Mouse (Mus musculus) CH12.LX (cell line): ENCODE measurements at regions not wholly inside any gene's neighbourhood (a gene's known extent, or its start where the extent isn't known, plus 50 kb on each side); places are given as distances from the start of the nearest gene placed in this dataset.

Source experiments
- DNase-seq: peaks from one replicate; pipeline ENCODE4 v3.0.0-alpha.2; 2013; ENCODE audit errors: extremely low read depth
- H3K27ac ChIP-seq: 2 replicates; pipeline ENCODE4 v1.5.1; 2012; ENCODE audit warnings: low read depth, mild to moderate bottlenecking, control low read depth, moderate library complexity; ENCODE audit not compliant: insufficient read depth
- H3K27me3 ChIP-seq: replicated peaks from 2 replicates; pipeline ENCODE3; 2012; ENCODE audit warnings: inconsistent platforms
- H3K36me3 ChIP-seq, 2 experiments: replicated peaks in 1 of 2; 2 replicates each; pipeline versions ENCODE3 to v1.6.1; 2012; ENCODE audit warnings: inconsistent platforms in 1 of 2, low read length in 1 of 2, mild to moderate bottlenecking in 1 of 2, mixed read lengths in 1 of 2, moderate library complexity in 1 of 2; ENCODE audit not compliant: control insufficient read depth in 1 of 2, insufficient read depth in 1 of 2
- H3K4me1 ChIP-seq, 2 experiments: 2 replicates each; pipeline ENCODE4 v1.6.1; 2012; ENCODE audit warnings: inconsistent platforms in 1 of 2, moderate library complexity in 1 of 2; ENCODE audit not compliant: insufficient read depth in 2 of 2, control insufficient read depth in 1 of 2
- H3K4me2 ChIP-seq: 2 replicates; pipeline ENCODE4 v1.6.1; 2012; ENCODE audit warnings: low read depth, mild to moderate bottlenecking, control low read depth; ENCODE audit not compliant: poor library complexity, insufficient read depth, severe bottlenecking
- H3K4me3 ChIP-seq, 3 experiments: fragments of 150-350 bp in 1 of 3; sonication (generic) in 1 of 3; replicated peaks in 1 of 3; 2 replicates each; pipeline versions ENCODE3 to v1.5.1; 2011 to 2012; ENCODE audit warnings: low read depth in 2 of 3, low read length in 2 of 3, mild to moderate bottlenecking in 2 of 3, moderate library complexity in 2 of 3, control low read depth in 1 of 3, improper control_type of control experiment in 1 of 3, inconsistent platforms in 1 of 3, mixed read lengths in 1 of 3; ENCODE audit not compliant: poor library complexity in 1 of 3
- H3K79me2 ChIP-seq: replicated peaks from 2 replicates; pipeline ENCODE4 v1.6.1; 2012; ENCODE audit warnings: mild to moderate bottlenecking, moderate library complexity; ENCODE audit not compliant: control insufficient read depth, poor library complexity, insufficient read depth, severe bottlenecking; ENCODE audit errors: extremely low read depth
- H3K9ac ChIP-seq: 2 replicates; pipeline ENCODE4 v1.6.1; 2012; ENCODE audit warnings: low read depth, mild to moderate bottlenecking, control low read depth, moderate library complexity; ENCODE audit not compliant: insufficient read depth
- H3K9me3 ChIP-seq: replicated peaks from 2 replicates; pipeline ENCODE3; 2012; ENCODE audit warnings: low read length, inconsistent platforms, mixed read lengths
- CTCF ChIP-seq, 2 experiments: IDR thresholded peaks in 1 of 2; conservative IDR thresholded peaks in 1 of 2; 2 replicates each; pipeline ENCODE4 v1.5.1; 2011 to 2012; ENCODE audit warnings: low read depth in 2 of 2, low read length in 2 of 2, improper control_type of control experiment in 1 of 2, inconsistent platforms in 1 of 2, mild to moderate bottlenecking in 1 of 2, moderate library complexity in 1 of 2
- E2F4 ChIP-seq: IDR thresholded peaks from 2 replicates; pipeline ENCODE4 v1.6.1; 2011; ENCODE audit warnings: low read depth, low read length, improper control_type of control experiment; ENCODE audit not compliant: insufficient replicate concordance
- EP300 ChIP-seq: IDR thresholded peaks from 2 replicates; pipeline ENCODE4 v1.6.1; 2011; ENCODE audit warnings: low read length, improper control_type of control experiment
- HCFC1 ChIP-seq: IDR thresholded peaks from 2 replicates; pipeline ENCODE4 v1.6.1; 2012; ENCODE audit warnings: low read depth, mild to moderate bottlenecking, inconsistent platforms, low read length, improper control_type of control experiment
- JUND ChIP-seq: conservative IDR thresholded peaks from 2 replicates; pipeline ENCODE4 v1.6.1; 2011; ENCODE audit warnings: low read depth, low read length, improper control_type of control experiment
- MAFK ChIP-seq: IDR thresholded peaks from 2 replicates; pipeline ENCODE4 v1.6.1; 2011; ENCODE audit warnings: low read length, improper control_type of control experiment; ENCODE audit not compliant: insufficient replicate concordance
- MXI1 ChIP-seq: IDR thresholded peaks from 2 replicates; pipeline ENCODE4 v1.6.1; 2011; ENCODE audit warnings: mild to moderate bottlenecking, low read depth, low read length, improper control_type of control experiment
- PAX5 ChIP-seq: IDR thresholded peaks from 2 replicates; pipeline ENCODE4 v1.6.1; 2012; ENCODE audit warnings: low read length, inconsistent platforms, mixed read lengths
- POLR2AphosphoS2 ChIP-seq: IDR thresholded peaks from 2 replicates; pipeline ENCODE4 v1.6.1; 2011; ENCODE audit warnings: low read depth, low read length, improper control_type of control experiment
- RAD21 ChIP-seq: IDR thresholded peaks from 2 replicates; pipeline ENCODE4 v1.6.1; 2011; ENCODE audit warnings: low read depth, mild to moderate bottlenecking, low read length, improper control_type of control experiment, moderate library complexity
- SIN3A ChIP-seq: IDR thresholded peaks from 2 replicates; pipeline ENCODE4 v1.6.1; 2012; ENCODE audit warnings: low read length, improper control_type of control experiment, inconsistent platforms
- SMC3 ChIP-seq: IDR thresholded peaks from 2 replicates; pipeline ENCODE4 v1.6.1; 2011; ENCODE audit warnings: low read depth, low read length, improper control_type of control experiment
- USF1 ChIP-seq: IDR thresholded peaks from 2 replicates; pipeline ENCODE4 v1.6.1; 2014; ENCODE audit warnings: low read depth, mild to moderate bottlenecking, inconsistent platforms, low read length, improper control_type of control experiment
- ZKSCAN1 ChIP-seq: IDR thresholded peaks from 2 replicates; pipeline ENCODE4 v1.6.1; 2012; ENCODE audit warnings: low read depth, inconsistent platforms, low read length, improper control_type of control experiment, borderline replicate concordance
- dilution Hi-C: fragments of 300-500 bp; cut with MboI; formaldehyde crosslinking; loops from 2 replicates; pipeline ENCODE4 v1.14.3; 2020; ENCODE audit warnings: low sequenced_read_pairs; ENCODE audit not compliant: extremely low pct_unique_long_range_greater_than_20kb, extremely low pct_ligation_motif_present
- in situ Hi-C: fragments of 300-500 bp; cut with MboI; formaldehyde crosslinking; loops from 3 replicates; pipeline ENCODE4 v1.14.3; 2019; ENCODE audit warnings: low sequenced_read_pairs, low pct_ligation_motif_present, low pct_unique_long_range_greater_than_20kb, mixed read lengths

- Histone ChIP-seq H3K79me2 (no peaks in the 10 kb centered on the region), H3K27me3 (no peaks in the 10 kb centered on the region), H3K4me1 (peaks cover under 1 to 10% of the 10 kb centered on the region in 2 experiments; a peak in 3 of 4 replicates), H3K9ac (no peak overlapping the region)
- dilution Hi-C loops (no loop called here), in situ Hi-C loops (no loop called here)
- TF ChIP-seq USF1 (no peak), MXI1 (no peak), JUND (no peak), RAD21 (peak; percentile 15), SMC3 (no peak)
- TF ChIP-seq, all 38 proteins: peak for 1
- no peak for DNase-seq
- H3K4me2 ChIP-seq: no peak overlapping the region
- H3K4me3 ChIP-seq: no peak overlapping the region
- no peak overlapping the region for H3K27ac ChIP-seq
- H3K9me3 ChIP-seq: no peaks in the 10 kb centered on the region
- H3K36me3 ChIP-seq: no peaks in the 10 kb centered on the region
These were observed 220.7 kb downstream of the Nfkbiz start for GRCm38 (mm10) chr16:55617958-55618357.

GRCm38 (mm10) chr16:55617506-55617905 is 221.2 kb downstream of the Nfkbiz start:
- in situ Hi-C loops: no loop called here
- Histone ChIP-seq H3K27me3 (no peaks in the 10 kb centered on the region), H3K4me1 (peaks cover 0 to 8% of the 10 kb centered on the region in 2 experiments; a peak in 3 of 4 replicates), H3K4me3 (no peak overlapping the region), H3K27ac (no peak overlapping the region), H3K4me2 (no peak overlapping the region), H3K79me2 (no peaks in the 10 kb centered on the region), H3K36me3 (no peaks in the 10 kb centered on the region), H3K9me3 (no peaks in the 10 kb centered on the region), H3K9ac (no peak overlapping the region)
- TF ChIP-seq POLR2AphosphoS2 (no peak), USF1 (no peak), E2F4 (no peak), SIN3A (no peak), PAX5 (no peak), HCFC1 (no peak), ZKSCAN1 (no peak)
- no peak for DNase-seq
- dilution Hi-C loops: no loop called here

- Histone ChIP-seq H3K27me3 (no peaks in the 10 kb centered on the region), H3K79me2 (no peaks in the 10 kb centered on the region), H3K4me3 (no peak overlapping the region), H3K4me1 (peaks cover 0 to 8% of the 10 kb centered on the region in 2 experiments; a peak in 2 of 4 replicates), H3K4me2 (no peak overlapping the region), H3K27ac (no peak overlapping the region), H3K36me3 (no peaks in the 10 kb centered on the region), H3K9me3 (no peaks in the 10 kb centered on the region), H3K9ac (no peak overlapping the region)
- no peak for DNase-seq
- dilution Hi-C loops (no loop called here), in situ Hi-C loops (no loop called here)
- TF ChIP-seq MAFK: peak; percentile 94
- TF ChIP-seq PAX5: no peak
- no peak for TF ChIP-seq JUND
- no peak for TF ChIP-seq EP300
- no peak for TF ChIP-seq HCFC1
- TF ChIP-seq CTCF (conservative IDR thresholded peaks at IDR 0.05 in 1 of 2, IDR thresholded peaks at IDR 0.05 in 1 of 2; ENCODE audit: low read depth in 2 of 2, low read length in 2 of 2): no peak
- no peak for TF ChIP-seq MXI1
These were observed 222.1 kb downstream of the Nfkbiz start for GRCm38 (mm10) chr16:55616408-55617120.
